Mouse (Mus musculus) liver, embryonic 11.5 days (tissue): Measurements from ENCODE around the gene Myrf. TPM values are rescaled to one million over a fixed set of nuclear protein-coding genes. Genes with fewer than 3 reads are reported as not detected.

Source experiments
- ATAC-seq: fragments of 200-750 bp; cut with Nextera tagmentation; replicated peaks from 2 replicates; pipeline ENCODE4 v1.8.0; 2017; ENCODE audit warnings: moderate number of reproducible peaks, mild to moderate bottlenecking, moderate TSS enrichment, moderate library complexity; ENCODE audit not compliant: low FRiP score
- DNase-seq: peaks from one replicate; pipeline ENCODE4 v3.0.0-alpha.2; 2017; ENCODE audit warnings: low spot score
- H3K27ac ChIP-seq: fragments of 300-500 bp; sonication (generic); 2 replicates; pipeline ENCODE4 v1.5.1; 2014; ENCODE audit warnings: mild to moderate bottlenecking, low read depth, low read length, control low read depth
- H3K27me3 ChIP-seq: fragments of 300-500 bp; sonication (generic); replicated peaks from 2 replicates; pipeline ENCODE4 v1.6.1; 2014; ENCODE audit warnings: low read length, mixed read lengths; ENCODE audit not compliant: control insufficient read depth, insufficient read depth
- H3K36me3 ChIP-seq: fragments of 300-500 bp; sonication (generic); 2 replicates; pipeline ENCODE4 v1.6.1; 2014; ENCODE audit warnings: mild to moderate bottlenecking, low read length, moderate library complexity, mixed read lengths; ENCODE audit not compliant: control insufficient read depth, insufficient read depth
- H3K4me1 ChIP-seq: fragments of 300-500 bp; sonication (generic); replicated peaks from 2 replicates; pipeline ENCODE4 v1.6.1; 2014; ENCODE audit warnings: low read length, mixed read lengths; ENCODE audit not compliant: control insufficient read depth, insufficient read depth
- H3K4me2 ChIP-seq: fragments of 300-500 bp; sonication (generic); 2 replicates; pipeline ENCODE4 v1.6.1; 2014; ENCODE audit warnings: mild to moderate bottlenecking, control low read depth, moderate library complexity
- H3K4me3 ChIP-seq: fragments of 300-500 bp; sonication (generic); 2 replicates; pipeline ENCODE4 v1.5.1; 2014; ENCODE audit warnings: low read depth, low read length, control low read depth
- H3K9ac ChIP-seq: fragments of 300-500 bp; sonication (generic); 2 replicates; pipeline ENCODE4 v1.6.1; 2014; ENCODE audit warnings: low read depth, low read length, control low read depth
- H3K9me3 ChIP-seq: fragments of 300-500 bp; sonication (generic); 2 replicates; pipeline ENCODE4 v1.6.1; 2016; ENCODE audit warnings: low read length, inconsistent platforms, mixed read lengths; ENCODE audit not compliant: control insufficient read depth
- WGBS: fragments of 180-500 bp; shearing (Covaris S2); extraction: QIAGEN DNeasy Blood & Tissue Kit; methylation state at CpG from one replicate; pipeline ENCODE4 v1.1.7; 2014; 5-methylcytosine and 5-hydroxymethylcytosine counted together
- polyA plus RNA-seq: library from polyadenylated mRNA; unstranded; fragments of >200 nt; fragmentation: Nextera tagmentation; extraction: Ambion mirVana; gene quantifications from 2 replicates; pipeline ENCODE4 v1.2.1, GENCODE M21; 2014

Gene Myrf
- 23.8 and 24.1 TPM in 2 replicates for polyA plus RNA-seq

DNA sequence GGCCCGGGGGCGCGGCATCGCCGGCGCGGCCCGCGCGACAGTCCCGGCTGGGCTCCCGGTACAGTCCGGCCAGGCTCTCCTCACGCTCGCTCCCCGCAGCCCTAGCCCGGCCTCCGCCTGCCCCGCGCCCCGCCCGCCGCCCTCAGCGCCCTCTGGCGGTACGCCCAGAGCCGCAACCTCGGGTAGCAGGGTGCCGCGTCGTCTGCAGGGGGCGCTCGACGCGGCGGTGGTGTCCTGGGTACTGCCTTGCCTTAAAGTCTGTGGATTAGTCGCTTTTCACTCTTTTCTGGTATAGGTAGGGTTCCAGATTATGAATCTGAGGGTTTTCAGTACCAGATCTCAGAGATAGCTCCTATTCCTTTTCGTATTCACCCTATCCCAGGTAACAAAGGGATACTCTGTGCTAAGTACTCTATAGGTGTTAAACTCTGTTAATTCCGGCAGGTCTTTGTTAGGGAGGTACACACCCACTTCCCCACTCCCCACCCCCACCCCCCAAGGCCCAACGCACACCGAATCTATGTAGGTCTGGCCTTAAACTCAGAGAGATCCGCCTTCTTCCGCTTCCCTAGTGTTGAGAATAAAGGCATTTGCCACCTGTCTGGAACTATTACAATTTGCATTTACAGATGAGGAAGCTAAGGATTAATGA lies at the start of gene Myrf:
Gene Myrf (minus strand): TSS at position 95 of the 652 bp plus-strand sequence.
- H3K27ac ChIP-seq, result peak within 1 kb of the TSS; percentile 33
- H3K4me2 ChIP-seq, result peak within 1 kb of the TSS; percentile 85
- peak within 1 kb of the TSS; percentile 62 for H3K4me3 ChIP-seq
- peak; percentile 78 for ATAC-seq
- peak within 1 kb of the TSS; percentile 70 for H3K9ac ChIP-seq
- peak; percentile 87 for DNase-seq
- no peaks in the 10 kb centered on the region for H3K9me3 ChIP-seq
- peaks cover 5% of the 10 kb centered on the region; the same call in 1 of the 2 replicates for H3K27me3 ChIP-seq
- H3K4me1 ChIP-seq, result peaks cover 24% of the 10 kb centered on the region
- 7% methylated on average over 43 of the region's 43 CpGs for WGBS
- no peaks in the 10 kb centered on the region for H3K36me3 ChIP-seq

DNA sequence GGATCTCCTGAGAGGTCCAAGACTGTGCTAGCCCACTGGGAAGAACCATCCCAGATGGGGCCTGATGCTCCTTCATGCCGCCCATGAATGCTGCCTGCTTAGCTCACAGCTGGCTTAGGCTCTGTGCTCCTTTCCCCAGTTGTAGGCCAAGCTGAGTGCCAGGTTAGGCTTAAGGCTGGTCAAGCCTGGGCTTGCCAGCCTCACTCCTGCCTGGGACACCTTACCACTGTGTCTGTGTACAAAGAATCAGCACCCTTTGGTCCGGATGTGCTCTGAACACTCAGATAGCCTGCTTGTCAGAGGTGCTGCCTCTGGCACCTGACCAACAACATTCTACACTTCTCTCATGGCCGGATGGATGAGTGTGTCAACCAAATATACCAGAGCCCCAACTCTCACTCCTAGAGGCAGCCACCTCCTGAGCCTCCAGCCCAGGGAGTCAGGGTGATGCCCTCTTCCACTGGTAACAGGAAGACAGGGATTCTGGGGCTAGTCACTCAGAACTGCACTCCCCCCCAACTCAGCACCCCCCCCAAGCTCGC lies 49.1 kb upstream of the Myrf start:
- Histone ChIP-seq H3K9ac (no peak overlapping the region), H3K4me3 (no peak overlapping the region), H3K4me1 (peaks cover 15% of the 10 kb centered on the region), H3K27ac (no peak overlapping the region; the same call in 1 of the 2 replicates), H3K4me2 (no peak overlapping the region), H3K36me3 (no peaks in the 10 kb centered on the region), H3K27me3 (0 out of 2 replicates have a peak, but pooled peaks cover 3% of the 10 kb centered on the region), H3K9me3 (no peaks in the 10 kb centered on the region)
- ATAC-seq (no peak), DNase-seq (no peak)
- 64% methylated on average over 4 of the region's 4 CpGs for WGBS

- H3K4me3 ChIP-seq, result no peak overlapping the region
- H3K4me1 ChIP-seq, result peaks cover 15% of the 10 kb centered on the region
- no peaks in the 10 kb centered on the region for H3K36me3 ChIP-seq
- H3K9me3 ChIP-seq, result no peaks in the 10 kb centered on the region
- H3K9ac ChIP-seq, result no peak overlapping the region
- H3K4me2 ChIP-seq, result no peak overlapping the region
- no peak for DNase-seq
- H3K27ac ChIP-seq, result no peak overlapping the region
- ATAC-seq, result no peak
- 72% methylated on average over 8 of the region's 8 CpGs for WGBS
- 0 out of 2 replicates have a peak, but pooled peaks cover 3% of the 10 kb centered on the region for H3K27me3 ChIP-seq
Measured at GRCm38 (mm10) chr19:10288125-10289040, 47.8 kb upstream of the Myrf start.

GRCm38 (mm10) chr19:10286458-10286872 lies 45.9 kb upstream of the Myrf start:
- H3K27ac ChIP-seq, result no peak overlapping the region; the same call in 1 of the 2 replicates
- ATAC-seq, result no peak

DNA sequence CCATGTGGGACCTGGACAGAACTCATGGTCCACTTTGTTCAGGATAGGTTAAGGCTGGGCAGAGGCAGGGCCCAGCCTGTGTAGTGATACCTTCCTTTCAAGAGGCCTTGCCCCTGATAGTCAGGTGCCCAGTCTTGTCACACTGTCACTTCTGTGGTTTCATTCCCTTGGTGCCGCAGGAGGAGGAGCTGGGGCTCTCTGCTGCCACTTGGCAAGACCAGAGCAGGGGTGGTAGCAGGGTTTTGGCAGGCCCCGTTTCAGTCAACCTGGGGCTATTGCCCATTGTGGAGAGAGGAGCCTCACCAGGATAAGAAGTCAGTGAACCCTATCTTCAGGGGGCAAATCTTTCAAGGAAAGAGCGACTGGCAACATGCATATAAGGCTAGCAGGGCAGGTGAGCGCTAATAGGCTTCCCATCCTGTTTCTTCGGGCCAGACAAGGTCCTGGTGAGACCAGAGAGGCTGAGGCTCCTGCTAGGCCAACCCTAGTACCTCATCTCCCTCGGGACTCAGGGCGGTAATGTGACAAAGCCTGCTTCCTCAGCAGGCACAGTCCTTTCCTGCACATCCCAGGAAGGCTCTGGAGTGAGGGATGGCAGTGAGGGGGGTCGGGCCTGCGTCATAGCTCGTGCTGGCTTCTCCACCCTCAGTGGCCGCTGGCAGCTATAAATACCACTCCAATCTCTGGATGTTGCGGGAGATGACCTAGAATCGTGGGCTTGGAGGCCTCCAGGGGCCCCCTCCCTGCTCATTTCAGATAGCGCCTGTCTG lies 40.4 kb upstream of the Myrf start:
- no peak overlapping the region for H3K4me2 ChIP-seq
- no peak overlapping the region for H3K9ac ChIP-seq
- peaks cover 8% of the 10 kb centered on the region for H3K4me1 ChIP-seq
- no peak overlapping the region for H3K27ac ChIP-seq
- ATAC-seq (no peak), DNase-seq (no peak)
- no peak overlapping the region for H3K4me3 ChIP-seq
- H3K27me3 ChIP-seq, result no peaks in the 10 kb centered on the region; the same call in 1 of the 2 replicates
- H3K9me3 ChIP-seq, result no peaks in the 10 kb centered on the region
- WGBS, result 50% methylated on average over 14 of the region's 14 CpGs
- H3K36me3 ChIP-seq, result no peaks in the 10 kb centered on the region

More at GRCm38 (mm10) chr19:10286458-10286872, 45.9 kb upstream of the Myrf start:
- 79% methylated on average over 10 of the region's 10 CpGs for WGBS
- Histone ChIP-seq H3K27me3 (peaks cover 3% of the 10 kb centered on the region; the same call in 1 of the 2 replicates), H3K9ac (no peak overlapping the region), H3K36me3 (no peaks in the 10 kb centered on the region), H3K4me2 (no peak overlapping the region), H3K4me3 (no peak overlapping the region), H3K4me1 (peaks cover 15% of the 10 kb centered on the region), H3K9me3 (no peaks in the 10 kb centered on the region)
- no peak for DNase-seq

DNA sequence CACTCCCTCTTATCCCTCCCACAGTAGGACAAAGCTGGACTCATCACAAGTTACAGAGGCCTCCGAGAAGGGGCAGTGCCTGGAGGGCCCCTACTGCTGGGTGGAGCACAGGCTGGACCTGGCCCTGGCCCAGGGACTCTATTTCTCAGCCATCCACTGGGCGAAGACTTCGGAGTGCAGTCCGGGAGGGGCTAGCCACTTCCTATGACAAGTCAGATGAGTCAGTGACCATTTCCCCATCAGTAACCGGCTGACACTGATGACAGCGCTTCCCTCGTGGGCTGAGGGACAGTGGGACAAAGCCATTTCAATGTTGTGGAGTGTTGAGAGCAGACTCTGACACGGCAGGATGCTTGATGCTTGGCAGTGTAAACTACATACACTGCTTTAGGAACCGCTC lies 39.1 kb upstream of the Myrf start:
- ATAC-seq (no peak), DNase-seq (no peak)
- H3K9me3 ChIP-seq, result no peaks in the 10 kb centered on the region
- H3K4me1 ChIP-seq, result peaks cover 8% of the 10 kb centered on the region
- no peak overlapping the region for H3K9ac ChIP-seq
- no peak overlapping the region for H3K4me2 ChIP-seq
- no peak overlapping the region for H3K27ac ChIP-seq
- 53% methylated on average over 9 of the region's 9 CpGs for WGBS
- no peaks in the 10 kb centered on the region for H3K36me3 ChIP-seq
- H3K4me3 ChIP-seq, result no peak overlapping the region
- no peaks in the 10 kb centered on the region; the same call in 1 of the 2 replicates for H3K27me3 ChIP-seq

- ATAC-seq, result no peak
- no peaks in the 10 kb centered on the region for H3K36me3 ChIP-seq
- no peak overlapping the region for H3K9ac ChIP-seq
- H3K4me3 ChIP-seq, result no peak overlapping the region
- no peak for DNase-seq
- 30% methylated on average over 6 of the region's 6 CpGs for WGBS
- H3K9me3 ChIP-seq, result no peaks in the 10 kb centered on the region
- no peaks in the 10 kb centered on the region; the same call in 1 of the 2 replicates for H3K27me3 ChIP-seq
- H3K27ac ChIP-seq, result no peak overlapping the region
- peaks cover 9% of the 10 kb centered on the region for H3K4me1 ChIP-seq
- no peak overlapping the region for H3K4me2 ChIP-seq
Measured at GRCm38 (mm10) chr19:10278669-10279324, 38.2 kb upstream of the Myrf start.
